Mouse (Mus musculus) hematopoietic stem cell, adult 5-6 weeks (primary cell): ENCODE measurements around the gene Sept4. TPM values are rescaled to one million over a fixed set of nuclear protein-coding genes. Genes with fewer than 3 reads are reported as not detected.

ENCODE experiments used
- ATAC-seq, 2 experiments: fragments of 125-278 bp in 1 of 2; replicated peaks in 1 of 2; 2 replicates each; pipeline ENCODE4 v1.8.0; 2016 to 2017; ENCODE audit warnings: inconsistent platforms in 2 of 2, mild to moderate bottlenecking in 2 of 2, moderate number of reproducible peaks in 2 of 2, low read depth in 1 of 2, moderate TSS enrichment in 1 of 2; ENCODE audit not compliant: low FRiP score in 2 of 2, poor library complexity in 2 of 2, severe bottlenecking in 2 of 2, insufficient read depth in 1 of 2, low TSS enrichment in 1 of 2
- total RNA-seq: library from RNA; stranded (forward); fragments of 172-1452, 232-1000 nt; gene quantifications from 2 replicates; pipeline ENCODE4 v1.2.3, GENCODE M21; 2017

The Sept4 gene
- total RNA-seq, 1 experiment from 2014 or later, result 12.0 TPM

- no peak for ATAC-seq
These were observed 48.9 kb downstream of the Sept4 start for GRCm38 (mm10) chr11:87617606-87618005.

GRCm38 (mm10) chr11:87623160-87623559, 54.5 kb downstream of the Sept4 start:
- no peak for ATAC-seq

DNA sequence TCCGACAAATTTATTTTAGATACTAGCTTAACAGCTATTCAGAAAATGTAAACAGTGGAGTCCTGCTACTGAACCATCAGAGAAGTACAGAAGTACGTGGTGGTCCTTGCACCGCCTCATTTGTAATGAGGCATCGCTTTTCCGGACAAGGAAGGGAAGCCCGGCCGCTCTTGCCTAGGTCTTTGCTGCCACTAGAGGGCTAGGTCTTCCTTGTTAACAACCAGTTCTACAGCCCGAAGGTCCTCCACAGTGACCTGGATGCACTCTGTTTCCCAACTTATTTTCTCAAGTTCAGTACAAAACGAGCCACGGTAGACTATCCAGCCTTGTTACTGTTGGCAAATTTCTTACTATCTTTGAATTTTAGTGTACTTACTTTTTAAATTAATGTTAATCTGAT, 61.2 kb downstream of the Sept4 start:
- peak; percentile 67 to 85 for ATAC-seq

DNA sequence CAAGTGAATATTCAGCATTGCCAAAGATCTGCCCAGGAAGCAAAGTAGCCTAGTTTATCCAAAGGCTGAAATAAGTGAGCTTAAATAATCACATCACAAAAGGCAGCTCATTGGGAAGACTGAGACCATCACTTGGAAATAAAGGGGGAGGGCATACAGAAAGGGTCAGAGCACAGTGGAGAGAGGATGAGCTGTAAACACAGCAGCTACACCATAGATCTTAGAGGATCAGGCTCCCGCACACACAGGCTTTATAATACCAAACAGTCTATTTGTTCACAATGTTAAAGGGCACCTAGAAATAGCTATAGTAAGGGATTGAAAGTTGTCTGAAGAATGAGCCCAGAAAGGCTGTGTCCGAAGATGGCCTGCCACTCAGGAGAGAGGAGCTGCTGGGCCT, 70.1 kb downstream of the Sept4 start:
- ATAC-seq, result no peak; a peak in 1 of 4 replicates

DNA sequence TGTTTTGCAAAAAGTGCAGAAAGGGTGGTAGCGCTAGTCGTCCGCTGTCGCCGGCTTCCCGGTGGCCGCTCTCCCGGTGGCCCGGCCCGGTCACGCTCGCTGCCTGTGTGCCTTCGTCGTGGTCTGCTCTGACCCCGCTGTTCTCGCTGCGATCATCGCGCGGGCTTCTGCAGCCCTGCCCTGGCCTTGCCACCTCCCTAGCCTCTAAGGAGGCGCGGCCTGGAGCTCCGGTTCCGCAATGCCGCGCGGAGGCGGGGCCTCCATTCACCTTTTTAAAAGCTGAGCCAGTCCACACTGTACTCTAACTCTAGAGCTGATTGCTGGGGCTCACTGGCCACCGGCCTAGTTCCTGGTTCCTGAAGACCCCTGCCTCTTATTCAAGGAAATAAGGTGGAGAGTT, 70.5 kb downstream of the Sept4 start:
- peak; percentile 91 to 96 for ATAC-seq

Other genes with a start within 250 kb of the Sept4 start
- 2.6 and 6.4 TPM in 2 replicates for gene Ppm1e, start 209.9 kb upstream of the Sept4 start, total RNA-seq
- gene Rad51c, start 163.9 kb upstream of the Sept4 start, total RNA-seq, result 7.3 and 13.4 TPM in 2 replicates
- 2.9 TPM in 1 of 2 replicates, not detected in the other for gene Tex14, start 163.8 kb upstream of the Sept4 start, total RNA-seq
- not detected in 2 replicates for gene Gm11492, start 2.2 kb upstream of the Sept4 start, total RNA-seq
- gene Mtmr4, start 23.3 kb downstream of the Sept4 start, total RNA-seq, result 19.4 and 21.1 TPM in 2 replicates
- not detected in 2 replicates for gene Hsf5, start 48.3 kb downstream of the Sept4 start, total RNA-seq
- gene Rnf43, start 93.8 kb downstream of the Sept4 start, total RNA-seq, result 0.69 TPM in 1 of 2 replicates, not detected in the other
- gene Supt4a, start 168.6 kb downstream of the Sept4 start, total RNA-seq, result 61.7 and 69.9 TPM in 2 replicates
- gene Tspoap1, start 191.6 kb downstream of the Sept4 start, total RNA-seq, result 6.8 and 7.7 TPM in 2 replicates
- 288 and 568 TPM in 2 replicates for gene Mpo, start 224.7 kb downstream of the Sept4 start, total RNA-seq